Mouse (Mus musculus): Measurements from ENCODE around the gene BC048671. TPM values are rescaled to one million over a fixed set of nuclear protein-coding genes. Genes with fewer than 3 reads are reported as not detected.

BC048671 gene
- total RNA-seq (2012; rRNA removed): not detected in 2 replicates

GRCm38 (mm10) chr6:90300919-90301318 lies at the start of gene BC048671:
BC048671 (plus strand) TSS chr6:90301219.
- H3K27ac ChIP-seq (ENCODE audit: insufficient read depth, low read depth, low read length, poor library complexity, severe bottlenecking): no peak within 1 kb of the TSS
- H3K9ac ChIP-seq (ENCODE audit: insufficient read depth, low read depth, low read length, poor library complexity, severe bottlenecking): no peak within 1 kb of the TSS
- no peaks in the 10 kb centered on the region for H3K4me1 ChIP-seq (ENCODE audit: control insufficient read depth in 2 of 2, insufficient read depth in 2 of 2, low read length in 2 of 2, poor library complexity in 1 of 2)
- H3K9me3 ChIP-seq (ENCODE audit: control insufficient read depth, insufficient read depth, low read depth, low read length): no peaks in the 10 kb centered on the region
- no peak for TF ChIP-seq HCFC1 (IDR thresholded peaks at IDR 0.05; ENCODE audit: borderline replicate concordance, insufficient read depth, low read length)
- TF ChIP-seq ZC3H11A (IDR thresholded peaks at IDR 0.05; ENCODE audit: borderline replicate concordance, low read depth, low read length): no peak
- no peak for TF ChIP-seq CHD2 (IDR thresholded peaks at IDR 0.05; ENCODE audit: low read depth, low read length)
- no peak for TF ChIP-seq MAFK (IDR thresholded peaks at IDR 0.05; ENCODE audit: insufficient read depth, low read depth, low read length)
- no peak for TF ChIP-seq ZNF384 (IDR thresholded peaks at IDR 0.05; ENCODE audit: low read depth, low read length)
- in situ Hi-C loops (cut with MboI; ENCODE audit: low sequenced_read_pairs in 2 of 2, unreplicated experiment in 2 of 2): no loop called here
- no peaks in the 10 kb centered on the region for H3K36me3 ChIP-seq (ENCODE audit: control insufficient read depth, insufficient read depth, low read length, poor library complexity, severe bottlenecking)
- H3K4me3 ChIP-seq (ENCODE audit: insufficient read depth in 1 of 2, low read depth in 1 of 2, low read length in 2 of 2, poor library complexity in 1 of 2, severe bottlenecking in 1 of 2): no peak within 1 kb of the TSS
- DNase-seq (ENCODE audit: low read depth, low spot score): no peak

GRCm38 (mm10) chr6:90288265-90288664 lies 12.8 kb upstream of the BC048671 start:
- TF ChIP-seq MAFK (IDR thresholded peaks at IDR 0.05; ENCODE audit: insufficient read depth, low read depth, low read length) (no peak), CHD2 (IDR thresholded peaks at IDR 0.05; ENCODE audit: low read depth, low read length) (no peak), HCFC1 (IDR thresholded peaks at IDR 0.05; ENCODE audit: borderline replicate concordance, insufficient read depth, low read length) (no peak)
- Histone ChIP-seq H3K36me3 (ENCODE audit: control insufficient read depth, insufficient read depth, low read length, poor library complexity, severe bottlenecking) (no peaks in the 10 kb centered on the region), H3K9me3 (ENCODE audit: control insufficient read depth, insufficient read depth, low read depth, low read length) (no peaks in the 10 kb centered on the region), H3K4me3 (ENCODE audit: insufficient read depth in 1 of 2, low read depth in 1 of 2, low read length in 2 of 2, poor library complexity in 1 of 2, severe bottlenecking in 1 of 2) (no peak overlapping the region), H3K4me1 (ENCODE audit: control insufficient read depth in 2 of 2, insufficient read depth in 2 of 2, low read length in 2 of 2, poor library complexity in 1 of 2) (no peaks in the 10 kb centered on the region), H3K9ac (ENCODE audit: insufficient read depth, low read depth, low read length, poor library complexity, severe bottlenecking) (no peak overlapping the region), H3K27ac (ENCODE audit: insufficient read depth, low read depth, low read length, poor library complexity, severe bottlenecking) (no peak overlapping the region)
- no peak for DNase-seq (ENCODE audit: low read depth, low spot score)
- in situ Hi-C loops (cut with MboI; ENCODE audit: low sequenced_read_pairs in 2 of 2, unreplicated experiment in 2 of 2): no loop called here

- TF ChIP-seq ZC3H11A (IDR thresholded peaks at IDR 0.05; ENCODE audit: borderline replicate concordance, low read depth, low read length) (no peak), CHD2 (IDR thresholded peaks at IDR 0.05; ENCODE audit: low read depth, low read length) (no peak), ZNF384 (IDR thresholded peaks at IDR 0.05; ENCODE audit: low read depth, low read length) (no peak), HCFC1 (IDR thresholded peaks at IDR 0.05; ENCODE audit: borderline replicate concordance, insufficient read depth, low read length) (no peak), MAFK (IDR thresholded peaks at IDR 0.05; ENCODE audit: insufficient read depth, low read depth, low read length) (no peak)
- DNase-seq (ENCODE audit: low read depth, low spot score): no peak
- Histone ChIP-seq H3K9ac (ENCODE audit: insufficient read depth, low read depth, low read length, poor library complexity, severe bottlenecking) (no peak overlapping the region), H3K9me3 (ENCODE audit: control insufficient read depth, insufficient read depth, low read depth, low read length) (no peaks in the 10 kb centered on the region; the same call in 1 of the 2 replicates), H3K36me3 (ENCODE audit: control insufficient read depth, insufficient read depth, low read length, poor library complexity, severe bottlenecking) (no peaks in the 10 kb centered on the region), H3K27ac (ENCODE audit: insufficient read depth, low read depth, low read length, poor library complexity, severe bottlenecking) (no peak overlapping the region), H3K4me3 (ENCODE audit: insufficient read depth in 1 of 2, low read depth in 1 of 2, low read length in 2 of 2, poor library complexity in 1 of 2, severe bottlenecking in 1 of 2) (no peak overlapping the region), H3K4me1 (ENCODE audit: control insufficient read depth in 2 of 2, insufficient read depth in 2 of 2, low read length in 2 of 2, poor library complexity in 1 of 2) (no peaks in the 10 kb centered on the region)
- in situ Hi-C loops (cut with MboI; ENCODE audit: low sequenced_read_pairs in 2 of 2, unreplicated experiment in 2 of 2): no loop called here
Observed at GRCm38 (mm10) chr6:90306315-90306975, 5.4 kb downstream of the BC048671 start.

GRCm38 (mm10) chr6:90308839-90309778 lies 8.1 kb downstream of the BC048671 start:
- H3K4me3 ChIP-seq (ENCODE audit: insufficient read depth in 1 of 2, low read depth in 1 of 2, low read length in 2 of 2, poor library complexity in 1 of 2, severe bottlenecking in 1 of 2): peak overlapping the region; percentile 26 to 45; a peak in 2 of 4 replicates
- in situ Hi-C loops (cut with MboI; ENCODE audit: low sequenced_read_pairs in 2 of 2, unreplicated experiment in 2 of 2): no loop called here
- TF ChIP-seq HCFC1 (IDR thresholded peaks at IDR 0.05; ENCODE audit: borderline replicate concordance, insufficient read depth, low read length) (no peak), CHD2 (IDR thresholded peaks at IDR 0.05; ENCODE audit: low read depth, low read length) (no peak), MAFK (IDR thresholded peaks at IDR 0.05; ENCODE audit: insufficient read depth, low read depth, low read length) (no peak), ZC3H11A (IDR thresholded peaks at IDR 0.05; ENCODE audit: borderline replicate concordance, low read depth, low read length) (no peak)

More at GRCm38 (mm10) chr6:90308839-90309778, 8.1 kb downstream of the BC048671 start:
- peaks cover 9% of the 10 kb centered on the region for H3K9me3 ChIP-seq (ENCODE audit: control insufficient read depth, insufficient read depth, low read depth, low read length)
- H3K27ac ChIP-seq (ENCODE audit: insufficient read depth, low read depth, low read length, poor library complexity, severe bottlenecking): no peak overlapping the region
- no peaks in the 10 kb centered on the region for H3K4me1 ChIP-seq (ENCODE audit: control insufficient read depth in 2 of 2, insufficient read depth in 2 of 2, low read length in 2 of 2, poor library complexity in 1 of 2)
- no peak overlapping the region for H3K9ac ChIP-seq (ENCODE audit: insufficient read depth, low read depth, low read length, poor library complexity, severe bottlenecking)
- no peaks in the 10 kb centered on the region for H3K36me3 ChIP-seq (ENCODE audit: control insufficient read depth, insufficient read depth, low read length, poor library complexity, severe bottlenecking)
- DNase-seq (ENCODE audit: low read depth, low spot score): no peak

Measured in ES-E14 (cell line).